Mouse (Mus musculus) lung, postnatal 0 days (tissue): ENCODE data around the gene Ctdsp1.

Experiments used
- CTCF ChIP-seq: IDR thresholded peaks from 2 replicates; pipeline ENCODE4 v1.5.1; 2016; ENCODE audit warnings: antibody characterized with exemption, mild to moderate bottlenecking
- EP300 ChIP-seq: IDR thresholded peaks from 2 replicates; pipeline ENCODE4 v1.6.1; 2016; ENCODE audit warnings: antibody characterized with exemption, mild to moderate bottlenecking, control low read depth

- TF ChIP-seq CTCF (no peak), EP300 (no peak)
Measured at GRCm38 (mm10) chr1:74370040-74370439, 21.3 kb upstream of the Ctdsp1 start.
